29 mouse cellular contexts compared by ENCODE assay signal in genomic region chr1:72316409-72316808, GRCm38 (mm10). TPM values are rescaled to one million over a fixed set of nuclear protein-coding genes. Genes with fewer than 3 reads are reported as not detected.
A peak's percentile ranks its signal among the peaks of the same experiment; 100 is the strongest.
DNase-seq lines count a peak whose midpoint lies in the region; ATAC-seq and TF ChIP-seq lines count a peak whose summit lies in the region.
"Had no signal": no experiment of that assay in that cellular context is flagged by ENCODE, and none has a peak within 500 bp of the region (broad histone marks: within the 10 kb centered on the region; RNA-seq: fewer than 3 reads in every experiment).

No protein-coding gene starts in this region.

- no peaks in the 10 kb centered on the region for H3K27me3 ChIP-seq in kidney, postnatal 0 days (ENCODE audit: insufficient read depth, low read length)
- no peaks in the 10 kb centered on the region for H3K27me3 ChIP-seq in kidney, embryonic 14.5 days (ENCODE audit: control insufficient read depth, insufficient read depth, low read length)
- H3K27me3 ChIP-seq in midbrain, embryonic 11.5 days (ENCODE audit: control insufficient read depth, insufficient read depth, low read length): no peaks in the 10 kb centered on the region
- no peaks in the 10 kb centered on the region for H3K27me3 ChIP-seq in midbrain, embryonic 10.5 days (ENCODE audit: low read depth, poor library complexity, severe bottlenecking)
- H3K27me3 ChIP-seq in midbrain, embryonic 15.5 days (replicated peaks): no peaks in the 10 kb centered on the region
- H3K27me3 ChIP-seq: limb, embryonic 12.5 days; liver, embryonic 15.5 days; megakaryocyte, embryonic 14.5 days had no signal

- no peak overlapping the region for H3K4me2 ChIP-seq in kidney, postnatal 0 days (ENCODE audit: low read length)
- no peak overlapping the region for H3K4me2 ChIP-seq in kidney, embryonic 14.5 days (replicated peaks; ENCODE audit: low read depth, low read length)
- H3K4me2 ChIP-seq in midbrain, embryonic 11.5 days: no peak overlapping the region
- H3K4me2 ChIP-seq in midbrain, embryonic 15.5 days: no peak overlapping the region
- H3K4me2 ChIP-seq: heart, embryonic 13.5 days; limb, embryonic 12.5 days; liver, embryonic 15.5 days had no signal

- H3K27ac ChIP-seq in kidney, postnatal 0 days: no peak overlapping the region
- H3K27ac ChIP-seq in kidney, embryonic 14.5 days (ENCODE audit: low read depth, low read length): no peak overlapping the region
- H3K27ac ChIP-seq in midbrain, embryonic 11.5 days (ENCODE audit: low read depth, low read length): no peak overlapping the region
- no peak overlapping the region for H3K27ac ChIP-seq in midbrain, embryonic 10.5 days (replicated peaks)
- H3K27ac ChIP-seq in midbrain, embryonic 15.5 days: no peak overlapping the region
- H3K27ac ChIP-seq in left cerebral cortex, adult 2 months: no peak overlapping the region
- H3K27ac ChIP-seq: gastrocnemius, adult 2 months; heart, embryonic 13.5 days; limb, embryonic 12.5 days; liver, embryonic 15.5 days had no signal

- intact Hi-C loops in left cerebral cortex, adult 2 months (cut with DNase I): no loop called here

- DNase-seq in kidney, postnatal 0 days (ENCODE audit: low spot score): no peak
- DNase-seq in midbrain, embryonic 11.5 days (ENCODE audit: low spot score, missing footprints): peak; percentile 35
- DNase-seq in midbrain, embryonic 10.5 days (ENCODE audit: low spot score): no peak
- DNase-seq in brain, adult 2 months (ENCODE audit: low read depth, low spot score): peak; percentile 10
- no peak for DNase-seq in left cerebral cortex, adult 2 months (ENCODE audit: extremely low spot score in 1 of 2, low spot score in 2 of 2)
- DNase-seq: adrenal gland, postnatal 14 days; cerebellum, adult 2 months; cerebellum, postnatal 14 days; gastrocnemius, adult 2 months; gastrocnemius, postnatal 36 days; heart, postnatal 10 days; kidney, adult 8-10 months; kidney, postnatal 14 days; layer of hippocampus, adult 9-11 months; lung, postnatal 4 days; right cerebral cortex, postnatal 14 days had no signal

- peaks cover 26% of the 10 kb centered on the region for H3K36me3 ChIP-seq in kidney, postnatal 0 days (ENCODE audit: insufficient read depth, low read length)
- H3K36me3 ChIP-seq in kidney, embryonic 14.5 days (ENCODE audit: control insufficient read depth, insufficient read depth, low read length): peaks cover 71% of the 10 kb centered on the region
- H3K36me3 ChIP-seq in midbrain, embryonic 11.5 days (ENCODE audit: control insufficient read depth, insufficient read depth, low read length): peaks cover 2% of the 10 kb centered on the region; the same call in 1 of the 2 replicates
- peaks cover 83% of the 10 kb centered on the region for H3K36me3 ChIP-seq in midbrain, embryonic 10.5 days
- H3K36me3 ChIP-seq in midbrain, embryonic 15.5 days (replicated peaks): no peaks in the 10 kb centered on the region

- H3K9me3 ChIP-seq in kidney, postnatal 0 days (replicated peaks; ENCODE audit: low read length): no peaks in the 10 kb centered on the region
- no peaks in the 10 kb centered on the region for H3K9me3 ChIP-seq in kidney, embryonic 14.5 days (ENCODE audit: control insufficient read depth, low read length)
- no peaks in the 10 kb centered on the region for H3K9me3 ChIP-seq in midbrain, embryonic 11.5 days (ENCODE audit: control insufficient read depth, low read length)
- H3K9me3 ChIP-seq in midbrain, embryonic 10.5 days (replicated peaks): no peaks in the 10 kb centered on the region
- no peaks in the 10 kb centered on the region for H3K9me3 ChIP-seq in midbrain, embryonic 15.5 days
- H3K9me3 ChIP-seq: heart, embryonic 13.5 days; limb, embryonic 12.5 days; liver, embryonic 15.5 days; megakaryocyte, embryonic 14.5 days had no signal

- ATAC-seq in kidney, postnatal 0 days (replicated peaks; ENCODE audit: low FRiP score, low read depth): no peak
- no peak for ATAC-seq in kidney, embryonic 14.5 days (ENCODE audit: low FRiP score, low TSS enrichment)
- no peak for ATAC-seq in midbrain, embryonic 11.5 days (ENCODE audit: low FRiP score)
- 0 out of 2 replicates have a peak, but pooled peaks have one; percentile 33 for ATAC-seq in midbrain, embryonic 15.5 days (replicated peaks)
- ATAC-seq: CD4-positive, CD25-positive, alpha-beta regulatory T cell, adult 4 months; forebrain, embryonic 16.5 days; intestine, embryonic 16.5 days had no signal

- TF ChIP-seq CTCF in kidney, postnatal 0 days (IDR thresholded peaks at IDR 0.05; ENCODE audit: low read depth): 0 out of 2 replicates have a peak, but pooled peaks have one; percentile 8
- no peak for TF ChIP-seq CTCF in left cerebral cortex, adult 2 months (IDR thresholded peaks at IDR 0.05)

- WGBS in kidney, postnatal 0 days: 72% methylated on average over 8 of the region's 8 CpGs
- 69% methylated on average over 8 of the region's 8 CpGs for WGBS in kidney, embryonic 14.5 days
- WGBS in midbrain, embryonic 11.5 days: 72% methylated on average over 8 of the region's 8 CpGs
- 79% methylated on average over 8 of the region's 8 CpGs for WGBS in midbrain, embryonic 10.5 days
- WGBS in midbrain, embryonic 15.5 days: 62% methylated on average over 8 of the region's 8 CpGs

- H3K9ac ChIP-seq in kidney, postnatal 0 days (ENCODE audit: low read depth, low read length): no peak overlapping the region
- H3K9ac ChIP-seq in kidney, embryonic 14.5 days (ENCODE audit: low read depth, low read length): no peak overlapping the region
- H3K9ac ChIP-seq in midbrain, embryonic 11.5 days (ENCODE audit: low read length): no peak overlapping the region
- no peak overlapping the region for H3K9ac ChIP-seq in midbrain, embryonic 15.5 days
- H3K9ac ChIP-seq: heart, embryonic 13.5 days; limb, embryonic 12.5 days; liver, embryonic 15.5 days had no signal

- H3K4me3 ChIP-seq in kidney, postnatal 0 days (replicated peaks; ENCODE audit: low read depth, low read length): no peak overlapping the region
- no peak overlapping the region for H3K4me3 ChIP-seq in kidney, embryonic 14.5 days (ENCODE audit: low read length)
- H3K4me3 ChIP-seq in midbrain, embryonic 11.5 days (ENCODE audit: low read depth, low read length): no peak overlapping the region
- no peak overlapping the region for H3K4me3 ChIP-seq in midbrain, embryonic 10.5 days
- H3K4me3 ChIP-seq in midbrain, embryonic 15.5 days: no peak overlapping the region
- no peak overlapping the region for H3K4me3 ChIP-seq in left cerebral cortex, adult 2 months
- H3K4me3 ChIP-seq: erythroblast, embryonic 14.5 days; gastrocnemius, adult 2 months; heart, embryonic 13.5 days; limb, embryonic 12.5 days; liver, embryonic 15.5 days; megakaryocyte, embryonic 14.5 days had no signal

- H3K4me1 ChIP-seq in kidney, postnatal 0 days (replicated peaks; ENCODE audit: insufficient read depth, low read length): no peaks in the 10 kb centered on the region
- no peaks in the 10 kb centered on the region for H3K4me1 ChIP-seq in kidney, embryonic 14.5 days (ENCODE audit: control insufficient read depth, insufficient read depth, low read length)
- H3K4me1 ChIP-seq in midbrain, embryonic 11.5 days (ENCODE audit: control insufficient read depth, insufficient read depth, low read length): no peaks in the 10 kb centered on the region
- H3K4me1 ChIP-seq in midbrain, embryonic 10.5 days: no peaks in the 10 kb centered on the region
- H3K4me1 ChIP-seq in midbrain, embryonic 15.5 days: no peaks in the 10 kb centered on the region
- H3K4me1 ChIP-seq: heart, embryonic 13.5 days; limb, embryonic 12.5 days; liver, embryonic 15.5 days; megakaryocyte, embryonic 14.5 days had no signal

RNA-seq across cellular contexts. Expression of gene Xrcc5, which starts 9.2 kb away (rescaled TPM):
- 48.9 and 53.2 TPM in 2 replicates for polyA plus RNA-seq in kidney, postnatal 0 days (2015; fragmentation: Nextera tagmentation; extraction: Ambion mirVana)
- polyA plus RNA-seq in kidney, embryonic 14.5 days (2014; fragmentation: Nextera tagmentation; extraction: Ambion mirVana): 59.5 and 72.0 TPM in 2 replicates
- 52.3 and 57.7 TPM in 2 replicates for polyA plus RNA-seq in midbrain, embryonic 11.5 days (2014; fragmentation: Nextera tagmentation; extraction: Ambion mirVana)
- polyA plus RNA-seq in midbrain, embryonic 10.5 days (2016; fragmentation: Nextera tagmentation; extraction: Ambion mirVana): 46.6 and 48.7 TPM in 2 replicates
- 15.4 and 16.1 TPM in 2 replicates for polyA plus RNA-seq in midbrain, embryonic 15.5 days (2015; fragmentation: Nextera tagmentation; extraction: Ambion mirVana)
- 10 to 100 TPM; 16.9 to 18.2 TPM for total RNA-seq in left cerebral cortex, adult 2 months (2021)

RNA-seq across cellular contexts. Expression of gene Tmem169, which starts 32.2 kb away (rescaled TPM):
- 4.1 and 4.8 TPM in 2 replicates for polyA plus RNA-seq in kidney, postnatal 0 days (2015; fragmentation: Nextera tagmentation; extraction: Ambion mirVana)
- 1.8 and 3.3 TPM in 2 replicates for polyA plus RNA-seq in kidney, embryonic 14.5 days (2014; fragmentation: Nextera tagmentation; extraction: Ambion mirVana)
- 14.2 and 14.4 TPM in 2 replicates for polyA plus RNA-seq in midbrain, embryonic 11.5 days (2014; fragmentation: Nextera tagmentation; extraction: Ambion mirVana)
- polyA plus RNA-seq in midbrain, embryonic 10.5 days (2016; fragmentation: Nextera tagmentation; extraction: Ambion mirVana): 5.6 and 12.2 TPM in 2 replicates
- polyA plus RNA-seq in midbrain, embryonic 15.5 days (2015; fragmentation: Nextera tagmentation; extraction: Ambion mirVana): 37.8 and 41.1 TPM in 2 replicates
- 10 to 100 TPM; 17.7 to 19.4 TPM for total RNA-seq in left cerebral cortex, adult 2 months (2021)
- total RNA-seq: gastrocnemius, adult 2 months; gastrocnemius, postnatal 36 days; heart, adult 8-10 months; hematopoietic stem cell, adult 5-6 weeks; monocyte, adult 5-6 weeks had no signal
- polyA plus RNA-seq: erythroblast, embryonic 14.5 days had no signal

RNA-seq across cellular contexts. Expression of gene Pecr, which starts 32.3 kb away (rescaled TPM):
- 82.0 and 87.8 TPM in 2 replicates for polyA plus RNA-seq in kidney, postnatal 0 days (2015; fragmentation: Nextera tagmentation; extraction: Ambion mirVana)
- 43.3 and 46.0 TPM in 2 replicates for polyA plus RNA-seq in kidney, embryonic 14.5 days (2014; fragmentation: Nextera tagmentation; extraction: Ambion mirVana)
- polyA plus RNA-seq in midbrain, embryonic 11.5 days (2014; fragmentation: Nextera tagmentation; extraction: Ambion mirVana): 14.5 and 14.7 TPM in 2 replicates
- 17.8 and 18.2 TPM in 2 replicates for polyA plus RNA-seq in midbrain, embryonic 10.5 days (2016; fragmentation: Nextera tagmentation; extraction: Ambion mirVana)
- 5.7 and 5.8 TPM in 2 replicates for polyA plus RNA-seq in midbrain, embryonic 15.5 days (2015; fragmentation: Nextera tagmentation; extraction: Ambion mirVana)
- 1 to 10 TPM; 4.8 to 5.6 TPM for total RNA-seq in left cerebral cortex, adult 2 months (2021)

Comparison
In these comparisons a context has a peak if more than half of its experiments do, and no peak if none do; other contexts are left out.
1. DNase-seq: peak in midbrain, embryonic 11.5 days (single experiment) and brain, adult 2 months (single experiment); none in kidney, postnatal 0 days (single experiment), midbrain, embryonic 10.5 days (single experiment) and left cerebral cortex, adult 2 months (0 of 2).